In the genomic region with DNA sequence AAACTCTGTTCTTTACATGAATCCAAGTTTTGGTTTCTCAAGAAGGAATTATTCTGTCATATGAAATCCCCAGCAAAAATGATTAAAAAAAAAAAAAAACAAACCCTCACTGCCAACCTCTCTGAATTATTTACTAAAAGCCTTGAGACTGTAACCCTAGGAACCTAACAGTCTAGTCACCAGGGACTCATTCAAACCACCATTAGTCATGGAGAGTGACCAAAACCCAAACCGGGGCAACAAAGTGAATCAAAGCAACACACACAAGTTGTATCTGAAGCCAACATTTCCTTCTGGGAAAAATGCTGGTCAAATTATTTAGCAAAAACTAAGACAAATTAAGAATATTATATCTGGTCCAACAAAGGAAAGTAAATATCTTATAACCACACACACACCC, we compare ENCODE assay signal across 2 mouse cellular contexts.
TF ChIP-seq lines count a peak whose summit lies in the region.

No protein-coding gene starts in this region.

TF ChIP-seq in CH12.LX, 34 proteins besides CTCF, POLR2A, EP300 and RAD21:
- TF ChIP-seq USF1 (IDR thresholded peaks at IDR 0.05; ENCODE audit: low read depth, low read length) (no peak), NRF1 (IDR thresholded peaks at IDR 0.05; ENCODE audit: low read depth, low read length) (no peak), SIN3A (IDR thresholded peaks at IDR 0.05; ENCODE audit: low read length) (no peak), GABPA (IDR thresholded peaks at IDR 0.05; ENCODE audit: insufficient replicate concordance, low read depth, low read length) (no peak), MAFK (IDR thresholded peaks at IDR 0.05; ENCODE audit: insufficient replicate concordance, low read length) (no peak), NELFE (IDR thresholded peaks at IDR 0.05; ENCODE audit: low read depth, low read length) (no peak), MAX (IDR thresholded peaks at IDR 0.05; ENCODE audit: low read length) (no peak), BHLHE40 (IDR thresholded peaks at IDR 0.05; ENCODE audit: low read depth, low read length) (no peak), POLR2AphosphoS2 (IDR thresholded peaks at IDR 0.05; ENCODE audit: low read depth, low read length) (no peak), MEF2A (IDR thresholded peaks at IDR 0.05; ENCODE audit: borderline replicate concordance, low read depth, low read length) (no peak), CHD1 (IDR thresholded peaks at IDR 0.05; ENCODE audit: low read depth, low read length) (no peak), USF2 (conservative IDR thresholded peaks at IDR 0.05; ENCODE audit: low read depth, low read length) (no peak)

TF ChIP-seq in myocyte, 11 proteins besides CTCF, POLR2A, EP300 and RAD21:
- TF ChIP-seq CEBPB (IDR thresholded peaks at IDR 0.05; ENCODE audit: insufficient read depth, poor library complexity, severe bottlenecking), result no peak
- TF ChIP-seq E2F4 (IDR thresholded peaks at IDR 0.05; ENCODE audit: insufficient read depth), result no peak
- TF ChIP-seq MYOG (IDR thresholded peaks at IDR 0.05; ENCODE audit: control insufficient read depth in 1 of 3, insufficient read depth in 1 of 3, insufficient read length in 2 of 3, low read depth in 2 of 3), result no peak
- TF ChIP-seq USF1 (IDR thresholded peaks at IDR 0.05; ENCODE audit: low read depth), result no peak
- TF ChIP-seq TCF3 (IDR thresholded peaks at IDR 0.05; ENCODE audit: insufficient read length, low read depth), result no peak
- TF ChIP-seq MAX (IDR thresholded peaks at IDR 0.05; ENCODE audit: low read depth), result no peak
- no peak for TF ChIP-seq REST (IDR thresholded peaks at IDR 0.05; ENCODE audit: insufficient read depth, insufficient read length)
- no peak for TF ChIP-seq TCF12 (IDR thresholded peaks at IDR 0.05; ENCODE audit: insufficient read depth, poor library complexity, severe bottlenecking)
- TF ChIP-seq SRF (IDR thresholded peaks at IDR 0.05; ENCODE audit: control insufficient read depth, insufficient read length, low read depth), result no peak
- no peak for TF ChIP-seq POLR2AphosphoS2 (IDR thresholded peaks at IDR 0.05; ENCODE audit: insufficient read length, low read depth)
- TF ChIP-seq MYOD1 (IDR thresholded peaks at IDR 0.05; ENCODE audit: control insufficient read depth in 1 of 3, insufficient read length in 2 of 3, low read depth in 2 of 3), result no peak
